Mouse (Mus musculus): Measurements from ENCODE around the gene Polr3c. TPM values are rescaled to one million over a fixed set of nuclear protein-coding genes. Genes with fewer than 3 reads are reported as not detected.
"Not testable (repeated sequence)": the region's sequence is repeated elsewhere in the genome, so short reads cannot be mapped to it uniquely, and the experiment has no call there.

The Polr3c gene
- total RNA-seq, 2 experiments from 2014 or later: 11.3 to 12.8 TPM

- no peak for ATAC-seq (replicated peaks; ENCODE audit: low FRiP score, poor library complexity, severe bottlenecking)
Measured at GRCm38 (mm10) chr3:96683496-96683895, 43.9 kb downstream of the Polr3c start.

- ATAC-seq (replicated peaks; ENCODE audit: low FRiP score, poor library complexity, severe bottlenecking): no peak
Measured at GRCm38 (mm10) chr3:96680269-96680956, 47.0 kb downstream of the Polr3c start.

- ATAC-seq (replicated peaks; ENCODE audit: low FRiP score, poor library complexity, severe bottlenecking): no peak
Measured at GRCm38 (mm10) chr3:96679159-96679674, 48.2 kb downstream of the Polr3c start.

- ATAC-seq (replicated peaks; ENCODE audit: low FRiP score, poor library complexity, severe bottlenecking): no peak
Measured at GRCm38 (mm10) chr3:96678456-96678855, 49.0 kb downstream of the Polr3c start.

- no peak for ATAC-seq (replicated peaks; ENCODE audit: low FRiP score, poor library complexity, severe bottlenecking)
Measured at GRCm38 (mm10) chr3:96675690-96676089, 51.7 kb downstream of the Polr3c start.

GRCm38 (mm10) chr3:96675171-96675570 lies 52.3 kb downstream of the Polr3c start:
- ATAC-seq (replicated peaks; ENCODE audit: low FRiP score, poor library complexity, severe bottlenecking): no peak

- ATAC-seq (replicated peaks; ENCODE audit: low FRiP score, poor library complexity, severe bottlenecking): no peak
Measured at GRCm38 (mm10) chr3:96674442-96674841, 53.0 kb downstream of the Polr3c start.

- ATAC-seq (replicated peaks; ENCODE audit: low FRiP score, poor library complexity, severe bottlenecking): no peak
Measured at GRCm38 (mm10) chr3:96673514-96673913, 53.9 kb downstream of the Polr3c start.

GRCm38 (mm10) chr3:96671519-96671918 lies 55.9 kb downstream of the Polr3c start:
- no peak for ATAC-seq (replicated peaks; ENCODE audit: low FRiP score, poor library complexity, severe bottlenecking)

GRCm38 (mm10) chr3:96669727-96670468 lies 57.5 kb downstream of the Polr3c start, which contains the start of gene Ankrd35:
Gene Ankrd35 (plus strand): TSS chr3:96670131.
- peak; percentile 87 for ATAC-seq (replicated peaks; ENCODE audit: low FRiP score, poor library complexity, severe bottlenecking)

- ATAC-seq (replicated peaks; ENCODE audit: low FRiP score, poor library complexity, severe bottlenecking): no peak
Measured at GRCm38 (mm10) chr3:96668424-96669067, 58.9 kb downstream of the Polr3c start.

GRCm38 (mm10) chr3:96667316-96667715 lies 60.1 kb downstream of the Polr3c start:
- no peak for ATAC-seq (replicated peaks; ENCODE audit: low FRiP score, poor library complexity, severe bottlenecking)

- no peak for ATAC-seq (replicated peaks; ENCODE audit: low FRiP score, poor library complexity, severe bottlenecking)
Measured at GRCm38 (mm10) chr3:96666916-96667315, 60.5 kb downstream of the Polr3c start.

GRCm38 (mm10) chr3:96665732-96666363 lies 61.6 kb downstream of the Polr3c start:
- ATAC-seq (replicated peaks; ENCODE audit: low FRiP score, poor library complexity, severe bottlenecking): not testable (repeated sequence)

- ATAC-seq (replicated peaks; ENCODE audit: low FRiP score, poor library complexity, severe bottlenecking): peak; percentile 71
Measured at GRCm38 (mm10) chr3:96663432-96664239, 63.8 kb downstream of the Polr3c start.

- ATAC-seq (replicated peaks; ENCODE audit: low FRiP score, poor library complexity, severe bottlenecking): no peak
Measured at GRCm38 (mm10) chr3:96662731-96663316, 64.6 kb downstream of the Polr3c start.
